Mouse (Mus musculus) neural tube, embryonic 15.5 days (tissue): Measurements from ENCODE around the gene Abcg5. TPM values are rescaled to one million over a fixed set of nuclear protein-coding genes. Genes with fewer than 3 reads are reported as not detected.
A peak's percentile ranks its signal among the peaks of the same experiment; 100 is the strongest.

ENCODE experiments used
- ATAC-seq: fragments of 200-750 bp; cut with Nextera tagmentation; 2 replicates; pipeline ENCODE4 v1.8.0; 2017; ENCODE audit warnings: mild to moderate bottlenecking, moderate TSS enrichment, moderate library complexity; ENCODE audit not compliant: low FRiP score
- H3K27ac ChIP-seq: fragments of 300-500 bp; sonication (generic); replicated peaks from 2 replicates; pipeline ENCODE4 v1.5.1; 2015; ENCODE audit warnings: mild to moderate bottlenecking, inconsistent platforms
- H3K27me3 ChIP-seq: fragments of 300-500 bp; sonication (generic); replicated peaks from 2 replicates; pipeline ENCODE4 v1.6.1; 2015; ENCODE audit warnings: inconsistent platforms
- H3K36me3 ChIP-seq: fragments of 300-500 bp; sonication (generic); 2 replicates; pipeline ENCODE4 v1.6.1; 2015; ENCODE audit warnings: inconsistent platforms
- H3K4me1 ChIP-seq: fragments of 300-500 bp; sonication (generic); 2 replicates; pipeline ENCODE4 v1.6.1; 2015; ENCODE audit warnings: inconsistent platforms
- H3K4me2 ChIP-seq: fragments of 300-500 bp; sonication (generic); 2 replicates; pipeline ENCODE4 v1.6.1; 2015; ENCODE audit warnings: inconsistent platforms, mild to moderate bottlenecking, moderate library complexity
- H3K4me3 ChIP-seq: fragments of 300-500 bp; sonication (generic); replicated peaks from 2 replicates; pipeline ENCODE4 v1.5.1; 2015; ENCODE audit warnings: mild to moderate bottlenecking, inconsistent platforms
- H3K9ac ChIP-seq: fragments of 300-500 bp; sonication (generic); replicated peaks from 2 replicates; pipeline ENCODE4 v1.6.1; 2015; ENCODE audit warnings: mild to moderate bottlenecking, inconsistent platforms
- H3K9me3 ChIP-seq: fragments of 300-500 bp; sonication (generic); replicated peaks from 2 replicates; pipeline ENCODE4 v1.6.1; 2016; ENCODE audit warnings: inconsistent platforms
- WGBS: fragments of 180-500 bp; shearing (Covaris S2); methylation state at CpG from one replicate; pipeline ENCODE4 v1.1.7; 2015; ENCODE audit warnings: mixed read lengths; 5-methylcytosine and 5-hydroxymethylcytosine counted together
- polyA plus RNA-seq: library from polyadenylated mRNA; unstranded; fragments of >200 nt; fragmentation: Nextera tagmentation; extraction: Ambion mirVana; gene quantifications from 2 replicates; pipeline ENCODE4 v1.2.1, GENCODE M21; 2015

Gene Abcg5
- polyA plus RNA-seq, 1 experiment from 2014 or later: 0.93 TPM

GRCm38 (mm10) chr17:84657782-84658181 lies 25.0 kb downstream of the Abcg5 start:
- H3K9ac ChIP-seq: no peak overlapping the region
- H3K36me3 ChIP-seq: no peaks in the 10 kb centered on the region
- H3K9me3 ChIP-seq: no peaks in the 10 kb centered on the region
- no peak overlapping the region for H3K4me2 ChIP-seq
- 66% methylated on average over 7 of the region's 7 CpGs for WGBS
- H3K4me3 ChIP-seq: no peak overlapping the region
- no peaks in the 10 kb centered on the region for H3K27me3 ChIP-seq
- H3K27ac ChIP-seq: no peak overlapping the region
- peaks cover 21% of the 10 kb centered on the region for H3K4me1 ChIP-seq
- no peak for ATAC-seq

GRCm38 (mm10) chr17:84657422-84657732 lies 25.4 kb downstream of the Abcg5 start:
- peaks cover 21% of the 10 kb centered on the region for H3K4me1 ChIP-seq

GRCm38 (mm10) chr17:84656653-84657421 lies 26.0 kb downstream of the Abcg5 start:
- Histone ChIP-seq H3K9ac (no peak overlapping the region), H3K36me3 (no peaks in the 10 kb centered on the region), H3K4me1 (peaks cover 21% of the 10 kb centered on the region), H3K27ac (peak overlapping the region; percentile 51; the same call in 1 of the 2 replicates), H3K9me3 (no peaks in the 10 kb centered on the region), H3K4me2 (no peak overlapping the region; the same call in 1 of the 2 replicates), H3K4me3 (no peak overlapping the region), H3K27me3 (no peaks in the 10 kb centered on the region)
- peak; percentile 58 for ATAC-seq
- 24% methylated on average over 19 of the region's 19 CpGs for WGBS

More at GRCm38 (mm10) chr17:84657422-84657732, 25.4 kb downstream of the Abcg5 start:
- Histone ChIP-seq H3K4me3 (no peak overlapping the region), H3K36me3 (no peaks in the 10 kb centered on the region), H3K4me2 (no peak overlapping the region; the same call in 1 of the 2 replicates), H3K27ac (no peak overlapping the region), H3K9ac (no peak overlapping the region), H3K27me3 (no peaks in the 10 kb centered on the region), H3K9me3 (no peaks in the 10 kb centered on the region)
- ATAC-seq: peak; percentile 34; the same call in 1 of the 2 replicates
- WGBS: 43% methylated on average over 3 of the region's 3 CpGs

DNA sequence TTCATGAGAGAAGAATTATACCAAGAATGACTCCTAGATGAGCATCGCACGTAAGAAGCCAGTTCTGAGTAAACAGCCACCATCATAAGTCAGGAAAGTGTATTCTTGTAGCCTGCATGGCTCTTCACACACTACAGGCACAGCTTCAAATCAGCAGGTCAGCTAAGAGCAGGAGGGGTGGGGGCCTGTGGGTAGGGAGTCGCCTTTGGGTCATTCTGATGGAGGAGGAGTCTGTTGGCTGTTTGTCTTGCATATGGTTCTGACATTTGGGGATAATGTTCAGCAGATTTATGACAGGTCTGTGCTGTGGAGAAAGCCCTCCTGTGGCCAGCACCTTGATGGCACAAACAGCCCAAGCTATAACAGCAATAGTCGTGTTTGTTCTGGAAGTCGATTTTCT lies 26.6 kb downstream of the Abcg5 start:
- peak; percentile 59; the same call in 1 of the 2 replicates for ATAC-seq
- Histone ChIP-seq H3K9ac (no peak overlapping the region), H3K27me3 (no peaks in the 10 kb centered on the region), H3K4me3 (no peak overlapping the region), H3K9me3 (no peaks in the 10 kb centered on the region), H3K27ac (peak overlapping the region; percentile 51; the same call in 1 of the 2 replicates), H3K36me3 (no peaks in the 10 kb centered on the region), H3K4me1 (peaks cover 21% of the 10 kb centered on the region), H3K4me2 (no peak overlapping the region)
- WGBS: 45% methylated on average over 5 of the region's 5 CpGs

GRCm38 (mm10) chr17:84653544-84653943 lies 29.3 kb downstream of the Abcg5 start:
- H3K9ac ChIP-seq: no peak overlapping the region
- 93% methylated on average over 9 of the region's 9 CpGs for WGBS
- no peaks in the 10 kb centered on the region for H3K9me3 ChIP-seq
- 0 out of 2 replicates have a peak, but pooled peaks cover 2% of the 10 kb centered on the region for H3K36me3 ChIP-seq
- no peak for ATAC-seq
- H3K4me3 ChIP-seq: no peak overlapping the region
- no peaks in the 10 kb centered on the region for H3K27me3 ChIP-seq
- H3K4me1 ChIP-seq: peaks cover 21% of the 10 kb centered on the region
- no peak overlapping the region for H3K27ac ChIP-seq
- no peak overlapping the region for H3K4me2 ChIP-seq

DNA sequence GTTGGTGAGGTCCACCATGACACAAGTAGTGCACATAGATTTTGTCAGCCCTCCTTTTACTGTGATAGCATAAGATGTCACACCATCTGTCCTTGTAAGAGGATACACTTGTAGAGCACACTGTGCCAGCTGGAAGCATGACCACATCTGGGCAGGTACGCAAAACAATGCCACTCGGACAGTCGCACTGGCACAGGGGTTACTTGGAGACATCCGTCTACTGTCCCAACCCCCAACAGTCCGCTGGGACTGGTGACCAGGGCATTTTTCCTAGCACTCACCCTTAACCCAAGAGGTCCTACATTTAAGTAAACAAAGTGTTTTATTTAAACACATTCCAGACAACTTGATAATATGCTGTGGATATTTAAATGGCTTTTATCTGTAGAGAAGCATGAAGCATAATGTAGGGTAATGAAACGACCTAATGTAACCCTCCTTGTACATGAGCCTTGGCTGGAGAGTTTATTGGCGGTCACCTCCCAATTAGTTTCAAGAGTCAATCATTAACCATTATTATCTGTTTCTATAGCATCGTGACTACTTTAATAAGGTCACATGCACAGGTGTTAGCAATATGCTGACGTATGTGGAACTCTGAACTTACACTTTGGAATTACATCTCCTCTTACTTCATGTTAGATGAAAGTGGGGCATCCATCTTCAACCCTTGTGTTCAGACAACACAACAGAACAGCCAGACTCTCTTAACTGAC lies 32.4 kb downstream of the Abcg5 start:
- no peak overlapping the region for H3K9ac ChIP-seq
- WGBS: 89% methylated on average over 9 of the region's 9 CpGs
- no peaks in the 10 kb centered on the region for H3K27me3 ChIP-seq
- H3K4me1 ChIP-seq: no peaks in the 10 kb centered on the region
- H3K4me2 ChIP-seq: no peak overlapping the region
- no peak overlapping the region for H3K27ac ChIP-seq
- no peak overlapping the region for H3K4me3 ChIP-seq
- ATAC-seq: no peak
- H3K36me3 ChIP-seq: 0 out of 2 replicates have a peak, but pooled peaks cover 2% of the 10 kb centered on the region
- no peaks in the 10 kb centered on the region for H3K9me3 ChIP-seq

GRCm38 (mm10) chr17:84647630-84648029 lies 35.2 kb downstream of the Abcg5 start:
- H3K9ac ChIP-seq: no peak overlapping the region
- 86% methylated on average over 4 of the region's 4 CpGs for WGBS
- no peak overlapping the region for H3K4me2 ChIP-seq
- no peak for ATAC-seq
- no peak overlapping the region for H3K4me3 ChIP-seq
- no peak overlapping the region for H3K27ac ChIP-seq
- H3K27me3 ChIP-seq: no peaks in the 10 kb centered on the region
- no peaks in the 10 kb centered on the region for H3K9me3 ChIP-seq
- H3K4me1 ChIP-seq: no peaks in the 10 kb centered on the region
- H3K36me3 ChIP-seq: 0 out of 2 replicates have a peak, but pooled peaks cover 2% of the 10 kb centered on the region

DNA sequence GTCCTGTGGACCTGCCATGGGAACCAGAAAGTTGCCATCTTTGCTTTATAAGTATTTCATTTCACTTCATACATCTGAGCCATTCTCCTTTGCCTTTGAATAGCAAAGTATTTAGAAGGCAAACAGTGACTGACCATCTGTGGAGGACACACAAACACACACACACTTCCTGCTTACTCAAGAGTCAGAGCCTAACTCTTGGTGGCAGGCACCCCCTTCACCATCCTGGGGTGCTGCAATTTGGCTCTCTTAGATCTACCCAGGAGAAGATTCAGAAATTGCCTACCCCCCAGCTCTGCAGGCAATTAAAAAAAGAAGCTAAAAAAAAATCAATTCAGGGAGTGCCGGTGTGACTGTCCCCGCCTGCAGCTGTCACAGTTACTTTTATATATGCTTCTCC lies 36.3 kb downstream of the Abcg5 start:
- WGBS: 49% methylated on average over 2 of the region's 2 CpGs
- Histone ChIP-seq H3K4me2 (no peak overlapping the region), H3K27me3 (no peaks in the 10 kb centered on the region), H3K4me1 (no peaks in the 10 kb centered on the region), H3K4me3 (no peak overlapping the region), H3K36me3 (0 out of 2 replicates have a peak, but pooled peaks cover 2% of the 10 kb centered on the region), H3K9ac (no peak overlapping the region), H3K9me3 (no peaks in the 10 kb centered on the region), H3K27ac (no peak overlapping the region)
- no peak for ATAC-seq

DNA sequence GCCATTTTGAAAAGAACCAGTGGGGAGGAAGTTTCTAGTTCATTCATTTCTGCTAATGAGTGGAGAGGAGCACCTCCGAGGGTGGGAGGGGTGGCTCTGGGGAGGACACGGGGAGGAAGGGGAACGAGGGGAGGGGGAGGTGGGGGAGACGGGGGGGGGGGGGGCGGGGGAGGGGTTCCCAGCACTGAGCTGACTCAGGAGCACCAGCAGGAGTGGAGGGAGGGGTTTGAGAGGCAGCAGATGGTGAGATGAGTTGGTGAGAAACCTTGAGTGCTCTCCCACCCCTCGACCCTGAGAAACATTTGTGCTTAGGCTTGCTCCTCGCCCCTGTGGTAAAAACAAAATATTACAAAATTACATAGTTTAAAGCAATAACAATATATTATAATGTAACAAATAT lies 36.9 kb downstream of the Abcg5 start:
- ATAC-seq: no peak
- 44% methylated on average over 3 of the region's 7 CpGs for WGBS
- no peak overlapping the region for H3K27ac ChIP-seq
- 0 out of 2 replicates have a peak, but pooled peaks cover 2% of the 10 kb centered on the region for H3K36me3 ChIP-seq
- no peaks in the 10 kb centered on the region for H3K9me3 ChIP-seq
- H3K4me3 ChIP-seq: no peak overlapping the region
- no peaks in the 10 kb centered on the region for H3K27me3 ChIP-seq
- no peaks in the 10 kb centered on the region for H3K4me1 ChIP-seq
- no peak overlapping the region for H3K9ac ChIP-seq
- no peak overlapping the region for H3K4me2 ChIP-seq

- Histone ChIP-seq H3K36me3 (0 out of 2 replicates have a peak, but pooled peaks cover 2% of the 10 kb centered on the region), H3K9ac (no peak overlapping the region), H3K4me2 (no peak overlapping the region), H3K27ac (no peak overlapping the region), H3K4me1 (no peaks in the 10 kb centered on the region), H3K9me3 (no peaks in the 10 kb centered on the region), H3K27me3 (no peaks in the 10 kb centered on the region), H3K4me3 (no peak overlapping the region)
- ATAC-seq: no peak
- 46% methylated on average over 9 of the region's 9 CpGs for WGBS
Measured at GRCm38 (mm10) chr17:84645119-84645518, 37.7 kb downstream of the Abcg5 start.

GRCm38 (mm10) chr17:84644292-84645050 lies 38.3 kb downstream of the Abcg5 start:
- Histone ChIP-seq H3K9ac (no peak overlapping the region), H3K4me3 (no peak overlapping the region), H3K4me2 (no peak overlapping the region), H3K9me3 (no peaks in the 10 kb centered on the region), H3K36me3 (0 out of 2 replicates have a peak, but pooled peaks cover 2% of the 10 kb centered on the region), H3K4me1 (no peaks in the 10 kb centered on the region), H3K27ac (no peak overlapping the region), H3K27me3 (no peaks in the 10 kb centered on the region)
- ATAC-seq: no peak
- 65% methylated on average over 16 of the region's 16 CpGs for WGBS
